Mouse (Mus musculus): ENCODE results near the gene Rbms3. TPM values are rescaled to one million over a fixed set of nuclear protein-coding genes. Genes with fewer than 3 reads are reported as not detected.

Gene Rbms3
- polyA plus RNA-seq, 1 experiment from 2014 or later: 87.2 TPM

GRCm38 (mm10) chr9:117442611-117443010, 187.1 kb downstream of the Rbms3 start:
- H3K4me1 ChIP-seq: no peaks in the 10 kb centered on the region
- no peak for ATAC-seq (ENCODE audit: low FRiP score, low read depth)
- H3K9ac ChIP-seq: no peak overlapping the region
- H3K27me3 ChIP-seq (replicated peaks): no peaks in the 10 kb centered on the region
- no peak overlapping the region for H3K4me3 ChIP-seq
- no peaks in the 10 kb centered on the region for H3K9me3 ChIP-seq
- 71% methylated on average over 7 of the region's 7 CpGs for WGBS
- H3K4me2 ChIP-seq (replicated peaks): no peak overlapping the region
- H3K27ac ChIP-seq: no peak overlapping the region
- no peaks in the 10 kb centered on the region for H3K36me3 ChIP-seq

- Histone ChIP-seq H3K4me2 (replicated peaks) (no peak overlapping the region), H3K4me3 (no peak overlapping the region), H3K9me3 (no peaks in the 10 kb centered on the region), H3K9ac (no peak overlapping the region), H3K36me3 (no peaks in the 10 kb centered on the region), H3K4me1 (no peaks in the 10 kb centered on the region), H3K27me3 (replicated peaks) (no peaks in the 10 kb centered on the region), H3K27ac (no peak overlapping the region)
- WGBS: 76% methylated on average over 2 of the region's 2 CpGs
- no peak for ATAC-seq (ENCODE audit: low FRiP score, low read depth)
These were observed 193.9 kb downstream of the Rbms3 start for GRCm38 (mm10) chr9:117435856-117436255.

- Histone ChIP-seq H3K4me2 (replicated peaks) (no peak overlapping the region), H3K9ac (no peak overlapping the region), H3K36me3 (no peaks in the 10 kb centered on the region), H3K4me1 (no peaks in the 10 kb centered on the region), H3K27ac (no peak overlapping the region), H3K27me3 (replicated peaks) (no peaks in the 10 kb centered on the region), H3K4me3 (no peak overlapping the region), H3K9me3 (no peaks in the 10 kb centered on the region)
- no peak for ATAC-seq (ENCODE audit: low FRiP score, low read depth)
- 80% methylated on average over 2 of the region's 2 CpGs for WGBS
These were observed 199.0 kb downstream of the Rbms3 start for GRCm38 (mm10) chr9:117430670-117431069.

GRCm38 (mm10) chr9:117429217-117430105, 200.3 kb downstream of the Rbms3 start:
- ATAC-seq (ENCODE audit: low FRiP score, low read depth): no peak
- Histone ChIP-seq H3K27ac (no peak overlapping the region), H3K4me1 (no peaks in the 10 kb centered on the region), H3K4me3 (no peak overlapping the region), H3K9ac (no peak overlapping the region), H3K36me3 (no peaks in the 10 kb centered on the region), H3K9me3 (no peaks in the 10 kb centered on the region), H3K4me2 (replicated peaks) (no peak overlapping the region), H3K27me3 (replicated peaks) (no peaks in the 10 kb centered on the region)
- 75% methylated on average over 7 of the region's 7 CpGs for WGBS

GRCm38 (mm10) chr9:117423259-117423658, 206.5 kb downstream of the Rbms3 start:
- H3K27ac ChIP-seq: no peak overlapping the region
- H3K9me3 ChIP-seq: no peaks in the 10 kb centered on the region
- no peak overlapping the region for H3K4me3 ChIP-seq
- no peaks in the 10 kb centered on the region for H3K27me3 ChIP-seq (replicated peaks)
- ATAC-seq (ENCODE audit: low FRiP score, low read depth): no peak
- H3K4me1 ChIP-seq: no peaks in the 10 kb centered on the region
- no peak overlapping the region for H3K4me2 ChIP-seq (replicated peaks)
- H3K36me3 ChIP-seq: no peaks in the 10 kb centered on the region
- 85% methylated on average over 5 of the region's 5 CpGs for WGBS
- no peak overlapping the region for H3K9ac ChIP-seq

- Histone ChIP-seq H3K4me3 (no peak overlapping the region), H3K9me3 (no peaks in the 10 kb centered on the region), H3K4me1 (no peaks in the 10 kb centered on the region), H3K36me3 (no peaks in the 10 kb centered on the region), H3K9ac (no peak overlapping the region), H3K4me2 (replicated peaks) (no peak overlapping the region), H3K27me3 (replicated peaks) (no peaks in the 10 kb centered on the region), H3K27ac (no peak overlapping the region)
- no peak for ATAC-seq (ENCODE audit: low FRiP score, low read depth)
- 84% methylated on average over 8 of the region's 8 CpGs for WGBS
These were observed 209.7 kb downstream of the Rbms3 start for GRCm38 (mm10) chr9:117419874-117420485.

GRCm38 (mm10) chr9:117413181-117413580, 216.5 kb downstream of the Rbms3 start:
- H3K27ac ChIP-seq: no peak overlapping the region
- H3K4me1 ChIP-seq: no peaks in the 10 kb centered on the region
- H3K27me3 ChIP-seq (replicated peaks): no peaks in the 10 kb centered on the region
- H3K36me3 ChIP-seq: no peaks in the 10 kb centered on the region
- no peak for ATAC-seq (ENCODE audit: low FRiP score, low read depth)
- H3K9ac ChIP-seq: no peak overlapping the region
- H3K9me3 ChIP-seq: no peaks in the 10 kb centered on the region
- H3K4me2 ChIP-seq (replicated peaks): no peak overlapping the region
- no peak overlapping the region for H3K4me3 ChIP-seq
- WGBS: 37% methylated on average over 3 of the region's 3 CpGs

- 25% methylated on average over 2 of the region's 2 CpGs for WGBS
- no peaks in the 10 kb centered on the region for H3K4me1 ChIP-seq
- no peaks in the 10 kb centered on the region for H3K9me3 ChIP-seq
These were observed 217.1 kb downstream of the Rbms3 start for GRCm38 (mm10) chr9:117412584-117412983.

GRCm38 (mm10) chr9:117404621-117405020, 225.1 kb downstream of the Rbms3 start:
- Histone ChIP-seq H3K36me3 (no peaks in the 10 kb centered on the region), H3K4me1 (0 out of 2 replicates have a peak, but pooled peaks cover 7% of the 10 kb centered on the region), H3K27ac (no peak overlapping the region), H3K4me2 (replicated peaks) (no peak overlapping the region), H3K27me3 (replicated peaks) (no peaks in the 10 kb centered on the region), H3K9ac (no peak overlapping the region), H3K4me3 (no peak overlapping the region), H3K9me3 (no peaks in the 10 kb centered on the region)
- ATAC-seq (ENCODE audit: low FRiP score, low read depth): no peak
- 81% methylated on average over 4 of the region's 4 CpGs for WGBS

More at GRCm38 (mm10) chr9:117412584-117412983, 217.1 kb downstream of the Rbms3 start:
- Histone ChIP-seq H3K36me3 (no peaks in the 10 kb centered on the region), H3K27me3 (replicated peaks) (no peaks in the 10 kb centered on the region), H3K9ac (no peak overlapping the region), H3K4me2 (replicated peaks) (no peak overlapping the region), H3K4me3 (no peak overlapping the region), H3K27ac (no peak overlapping the region)
- ATAC-seq (ENCODE audit: low FRiP score, low read depth): no peak

- Histone ChIP-seq H3K27ac (no peak overlapping the region), H3K4me1 (0 out of 2 replicates have a peak, but pooled peaks cover 7% of the 10 kb centered on the region), H3K9ac (no peak overlapping the region), H3K4me3 (no peak overlapping the region), H3K9me3 (no peaks in the 10 kb centered on the region), H3K4me2 (replicated peaks) (no peak overlapping the region), H3K27me3 (replicated peaks) (no peaks in the 10 kb centered on the region), H3K36me3 (no peaks in the 10 kb centered on the region)
- 32% methylated on average over 7 of the region's 7 CpGs for WGBS
- ATAC-seq (ENCODE audit: low FRiP score, low read depth): no peak
These were observed 229.4 kb downstream of the Rbms3 start for GRCm38 (mm10) chr9:117400262-117400671.

GRCm38 (mm10) chr9:117397071-117397470, 232.6 kb downstream of the Rbms3 start:
- Histone ChIP-seq H3K4me1 (0 out of 2 replicates have a peak, but pooled peaks cover 7% of the 10 kb centered on the region), H3K36me3 (no peaks in the 10 kb centered on the region), H3K9me3 (no peaks in the 10 kb centered on the region), H3K9ac (no peak overlapping the region), H3K4me2 (replicated peaks) (no peak overlapping the region), H3K27ac (no peak overlapping the region), H3K4me3 (no peak overlapping the region), H3K27me3 (replicated peaks) (no peaks in the 10 kb centered on the region)
- ATAC-seq (ENCODE audit: low FRiP score, low read depth): no peak

- no peak for ATAC-seq (ENCODE audit: low FRiP score, low read depth)
- no peak overlapping the region for H3K4me2 ChIP-seq (replicated peaks)
- no peaks in the 10 kb centered on the region for H3K27me3 ChIP-seq (replicated peaks)
- 62% methylated on average over 8 of the region's 8 CpGs for WGBS
- no peaks in the 10 kb centered on the region for H3K9me3 ChIP-seq
- no peak overlapping the region for H3K4me3 ChIP-seq
- H3K27ac ChIP-seq: no peak overlapping the region
- no peaks in the 10 kb centered on the region for H3K36me3 ChIP-seq
- 0 out of 2 replicates have a peak, but pooled peaks cover 7% of the 10 kb centered on the region for H3K4me1 ChIP-seq
- H3K9ac ChIP-seq: no peak overlapping the region
These were observed 233.1 kb downstream of the Rbms3 start for GRCm38 (mm10) chr9:117396586-117396985.
